Mouse (Mus musculus): ENCODE measurements around the gene Mllt3. TPM values are rescaled to one million over a fixed set of nuclear protein-coding genes. Genes with fewer than 3 reads are reported as not detected.

Mllt3 gene
- total and polyA plus RNA-seq, 2 experiments from 2014 or later, result 5.1 to 13.5 TPM

- Histone ChIP-seq H3K27me3 (ENCODE audit: control insufficient read depth, insufficient read depth, low read length) (no peaks in the 10 kb centered on the region), H3K4me1 (ENCODE audit: control insufficient read depth, insufficient read depth) (no peaks in the 10 kb centered on the region), H3K36me3 (replicated peaks; ENCODE audit: control insufficient read depth, insufficient read depth, low read length) (no peaks in the 10 kb centered on the region), H3K9me3 (replicated peaks; ENCODE audit: control insufficient read depth, low read length) (no peaks in the 10 kb centered on the region), H3K4me3 (ENCODE audit: low read depth, low read length) (no peak overlapping the region), H3K27ac (ENCODE audit: low read depth) (no peak overlapping the region), H3K9ac (replicated peaks; ENCODE audit: low read depth, low read length) (no peak overlapping the region), H3K4me2 (ENCODE audit: low read depth, low read length) (no peak overlapping the region)
- WGBS, result 62% methylated on average over 5 of the region's 5 CpGs
- DNase-seq (ENCODE audit: low spot score), result no peak
- ATAC-seq (ENCODE audit: insufficient read depth, low read depth), result no peak
- TF ChIP-seq CTCF (IDR thresholded peaks at IDR 0.05; ENCODE audit: low read depth) (no peak), EP300 (IDR thresholded peaks at IDR 0.05; ENCODE audit: low read depth) (no peak)
These were observed 302.0 kb downstream of the Mllt3 start for GRCm38 (mm10) chr4:87731118-87731672.

DNA sequence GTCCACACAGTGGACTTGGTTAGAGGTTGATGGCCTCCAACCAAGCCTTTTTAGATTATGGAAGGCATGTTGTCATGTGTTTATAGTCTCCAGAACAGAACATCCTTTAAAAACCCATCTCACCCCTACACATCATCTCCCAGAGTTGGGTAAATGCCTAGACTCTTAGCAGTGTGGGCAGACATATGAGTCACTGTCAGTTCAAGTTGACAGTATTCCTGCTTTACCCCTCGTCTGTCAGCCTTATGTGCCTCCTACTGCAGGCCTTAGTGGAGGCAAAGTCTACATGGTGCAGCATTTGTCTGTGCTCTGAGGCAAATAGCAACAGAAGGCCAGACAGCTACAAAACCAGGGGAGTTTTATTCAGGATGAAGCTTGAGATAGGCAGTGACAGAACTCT lies 304.6 kb downstream of the Mllt3 start:
- 58% methylated on average over 1 of the region's 1 CpGs for WGBS
- Histone ChIP-seq H3K9ac (replicated peaks; ENCODE audit: low read depth, low read length) (no peak overlapping the region), H3K4me2 (ENCODE audit: low read depth, low read length) (no peak overlapping the region), H3K36me3 (replicated peaks; ENCODE audit: control insufficient read depth, insufficient read depth, low read length) (no peaks in the 10 kb centered on the region), H3K27me3 (ENCODE audit: control insufficient read depth, insufficient read depth, low read length) (no peaks in the 10 kb centered on the region), H3K27ac (ENCODE audit: low read depth) (no peak overlapping the region), H3K9me3 (replicated peaks; ENCODE audit: control insufficient read depth, low read length) (no peaks in the 10 kb centered on the region), H3K4me1 (ENCODE audit: control insufficient read depth, insufficient read depth) (no peaks in the 10 kb centered on the region), H3K4me3 (ENCODE audit: low read depth, low read length) (no peak overlapping the region)
- TF ChIP-seq CTCF (IDR thresholded peaks at IDR 0.05; ENCODE audit: low read depth), result no peak
- no peak for TF ChIP-seq EP300 (IDR thresholded peaks at IDR 0.05; ENCODE audit: low read depth)
- ATAC-seq (ENCODE audit: insufficient read depth, low read depth), result no peak
- no peak for DNase-seq (ENCODE audit: low spot score)

DNA sequence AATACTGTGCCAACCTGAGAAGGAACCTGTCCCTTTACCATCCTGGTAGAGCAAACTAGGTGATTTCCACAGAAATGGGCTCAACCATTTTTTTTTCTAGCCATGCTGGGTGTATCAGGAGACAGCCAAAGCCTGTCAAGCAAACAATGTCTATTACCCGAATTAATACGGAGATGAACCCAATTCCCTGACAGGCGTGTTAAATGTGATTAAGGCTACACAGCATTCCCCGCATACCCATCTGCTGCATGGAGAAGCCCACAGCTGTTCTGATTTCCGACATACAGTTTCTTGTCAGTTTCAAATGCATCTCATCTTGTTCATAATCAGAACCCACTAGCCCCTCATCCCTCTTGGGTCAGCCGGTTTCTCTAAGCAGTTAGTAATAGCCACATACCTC lies 309.7 kb downstream of the Mllt3 start:
- DNase-seq (ENCODE audit: low spot score) (no peak), ATAC-seq (ENCODE audit: insufficient read depth, low read depth) (no peak)
- Histone ChIP-seq H3K27ac (ENCODE audit: low read depth) (no peak overlapping the region), H3K4me3 (ENCODE audit: low read depth, low read length) (no peak overlapping the region), H3K4me1 (ENCODE audit: control insufficient read depth, insufficient read depth) (no peaks in the 10 kb centered on the region), H3K4me2 (ENCODE audit: low read depth, low read length) (no peak overlapping the region), H3K9ac (replicated peaks; ENCODE audit: low read depth, low read length) (no peak overlapping the region), H3K27me3 (ENCODE audit: control insufficient read depth, insufficient read depth, low read length) (no peaks in the 10 kb centered on the region), H3K9me3 (replicated peaks; ENCODE audit: control insufficient read depth, low read length) (no peaks in the 10 kb centered on the region), H3K36me3 (replicated peaks; ENCODE audit: control insufficient read depth, insufficient read depth, low read length) (no peaks in the 10 kb centered on the region)
- TF ChIP-seq CTCF (IDR thresholded peaks at IDR 0.05; ENCODE audit: low read depth) (no peak), EP300 (IDR thresholded peaks at IDR 0.05; ENCODE audit: low read depth) (no peak)
- 85% methylated on average over 6 of the region's 6 CpGs for WGBS

Other genes starting within 250 kb of the Mllt3 start
- 13.2 and 25.5 TPM in 2 replicates for gene Focad, start 61.3 kb upstream of the Mllt3 start, total RNA-seq (2014; rRNA removed; ENCODE audit: low replicate concordance)
- gene Focad, start 61.3 kb upstream of the Mllt3 start, polyA plus RNA-seq (2015; fragmentation: Nextera tagmentation; extraction: Ambion mirVana), result 5.0 and 5.3 TPM in 2 replicates

Data from heart, postnatal 0 days (tissue).